11 mouse cellular contexts compared by ENCODE assay signal in the genomic region with DNA sequence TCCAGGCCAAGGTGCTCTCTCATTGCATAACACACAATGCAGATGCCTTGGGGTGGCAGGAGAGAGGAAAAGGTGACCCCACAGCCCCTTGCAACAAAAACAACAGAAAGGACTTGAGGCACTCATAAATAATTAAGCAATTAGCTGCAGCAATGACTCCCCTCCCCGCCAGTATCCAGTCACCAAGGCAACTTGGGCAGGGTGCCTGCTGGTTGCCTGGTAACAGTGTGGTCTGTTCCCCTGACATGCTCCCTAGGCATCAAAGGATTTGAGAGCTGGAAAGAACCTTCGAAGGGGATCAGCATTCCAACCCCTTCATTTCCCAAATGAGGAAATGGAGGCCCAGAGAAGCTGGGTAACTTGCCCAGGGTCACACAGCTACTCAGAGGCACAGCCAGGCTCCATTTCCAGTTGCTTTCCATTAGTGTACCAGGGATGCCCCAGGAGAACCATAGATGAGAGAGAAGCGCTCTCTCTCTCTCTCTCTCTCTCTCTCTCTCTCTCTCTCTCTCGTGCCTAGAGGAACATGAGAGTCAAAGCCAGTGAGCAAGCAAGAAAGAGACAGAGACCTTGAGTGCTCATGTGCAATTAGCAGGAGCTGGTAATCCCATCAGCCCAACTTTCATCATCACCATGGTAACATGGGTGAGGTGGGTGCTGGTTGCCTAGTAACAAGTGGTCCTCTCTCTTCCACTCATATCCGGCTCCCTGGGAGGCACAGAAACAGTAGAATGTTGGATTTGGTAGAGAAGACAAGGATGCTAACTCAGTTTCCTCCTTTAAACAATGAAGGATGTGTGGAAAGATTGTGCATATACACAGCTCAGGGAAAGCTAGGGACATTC. TPM values are rescaled to one million over a fixed set of nuclear protein-coding genes. Genes with fewer than 3 reads are reported as not detected.
DNase-seq lines count a peak whose midpoint lies in the region; ATAC-seq and TF ChIP-seq lines count a peak whose summit lies in the region.
"Had no signal": no experiment of that assay in that cellular context is flagged by ENCODE, and none has a peak within 500 bp of the region (broad histone marks: within the 10 kb centered on the region; RNA-seq: fewer than 3 reads in every experiment).

No protein-coding gene starts in this region.

- H3K36me3 ChIP-seq in embryonic facial prominence, embryonic 14.5 days (ENCODE audit: control insufficient read depth, insufficient read depth, low read length): no peaks in the 10 kb centered on the region
- H3K36me3 ChIP-seq in thymus, adult 2 months (ENCODE audit: control insufficient read depth, insufficient read depth, low read length): no peaks in the 10 kb centered on the region
- H3K36me3 ChIP-seq: liver, embryonic 15.5 days had no signal

- no peak overlapping the region for H3K4me3 ChIP-seq in embryonic facial prominence, embryonic 14.5 days (ENCODE audit: low read depth, low read length)
- H3K4me3 ChIP-seq in thymus, adult 2 months (ENCODE audit: control insufficient read depth, insufficient read depth, low read length): no peak overlapping the region
- H3K4me3 ChIP-seq: erythroblast, embryonic 14.5 days; liver, embryonic 15.5 days had no signal

- H3K4me1 ChIP-seq in embryonic facial prominence, embryonic 14.5 days (ENCODE audit: control insufficient read depth, insufficient read depth, low read length): peaks cover 10% of the 10 kb centered on the region
- H3K4me1 ChIP-seq in thymus, adult 2 months (replicated peaks; ENCODE audit: control insufficient read depth, insufficient read depth, low read length): peaks cover 13% of the 10 kb centered on the region

- no peak overlapping the region for H3K9ac ChIP-seq in embryonic facial prominence, embryonic 14.5 days (ENCODE audit: low read depth, low read length)
- H3K9ac ChIP-seq: liver, embryonic 15.5 days had no signal

- peak; percentile 62 for ATAC-seq in embryonic facial prominence, embryonic 14.5 days (ENCODE audit: low read depth)

- TF ChIP-seq POLR2A in thymus, adult 2 months (IDR thresholded peaks at IDR 0.05; ENCODE audit: control insufficient read depth, extremely low read depth, insufficient read depth, low read length, poor library complexity): no peak

- H3K9me3 ChIP-seq in embryonic facial prominence, embryonic 14.5 days (ENCODE audit: control insufficient read depth, low read length): no peaks in the 10 kb centered on the region
- H3K9me3 ChIP-seq: liver, embryonic 15.5 days had no signal

- DNase-seq in Muller cell, postnatal 12 days (ENCODE audit: inconsistent ontology term): peak; percentile 74
- DNase-seq in embryonic facial prominence, embryonic 14.5 days (ENCODE audit: low spot score): peak; percentile 63
- peak; percentile 49 for DNase-seq in kidney, postnatal 10 days
- DNase-seq in mesoderm, embryonic 11.5 days (ENCODE audit: low read depth, low spot score): peak; percentile 53
- DNase-seq in urinary bladder, postnatal 36 days (ENCODE audit: low spot score in 2 of 2): no peak
- DNase-seq in heart, postnatal 4 days: no peak
- no peak for DNase-seq in ovary, postnatal 14 days (ENCODE audit: low spot score)
- DNase-seq in thymus, adult 2 months: no peak

- WGBS in embryonic facial prominence, embryonic 14.5 days: 49% methylated on average over 5 of the region's 5 CpGs
- WGBS in thymus, adult 2 months: 82% methylated on average over 5 of the region's 5 CpGs

- no peaks in the 10 kb centered on the region for H3K27me3 ChIP-seq in embryonic facial prominence, embryonic 14.5 days (replicated peaks; ENCODE audit: control insufficient read depth, insufficient read depth, low read length)
- H3K27me3 ChIP-seq in thymus, adult 2 months (ENCODE audit: control insufficient read depth, insufficient read depth, low read length): no peaks in the 10 kb centered on the region

- TF ChIP-seq CTCF in thymus, adult 2 months (IDR thresholded peaks at IDR 0.05; ENCODE audit: borderline replicate concordance, control insufficient read depth, extremely low read depth, insufficient read depth, low read length, poor library complexity): no peak

- H3K27ac ChIP-seq in embryonic facial prominence, embryonic 14.5 days (replicated peaks; ENCODE audit: low read depth, low read length): no peak overlapping the region
- H3K27ac ChIP-seq in thymus, adult 2 months (ENCODE audit: control insufficient read depth, insufficient read depth, low read length): no peak overlapping the region
- H3K27ac ChIP-seq: liver, embryonic 15.5 days had no signal

- no peak overlapping the region for H3K4me2 ChIP-seq in embryonic facial prominence, embryonic 14.5 days (ENCODE audit: low read depth, low read length)
- H3K4me2 ChIP-seq: liver, embryonic 15.5 days had no signal

RNA-seq across cellular contexts. Expression of a gene that starts 3.1 kb away (rescaled TPM):
- 2.6 and 3.0 TPM in 2 replicates for polyA plus RNA-seq in embryonic facial prominence, embryonic 14.5 days (2014; fragmentation: Nextera tagmentation; extraction: Ambion mirVana)
- total RNA-seq in heart, postnatal 4 days (2021): 1 to 10 TPM; 2.5 to 3.4 TPM
- 2.7 and 3.3 TPM in 2 replicates for polyA plus RNA-seq in thymus, adult 2 months (2012; rRNA removed)
- polyA plus RNA-seq: erythroblast, embryonic 14.5 days had no signal

RNA-seq across cellular contexts. Expression of a gene that starts 3.1 kb away (rescaled TPM):
- 11.2 and 12.1 TPM in 2 replicates for polyA plus RNA-seq in embryonic facial prominence, embryonic 14.5 days (2014; fragmentation: Nextera tagmentation; extraction: Ambion mirVana)
- total RNA-seq in heart, postnatal 4 days (2021): 10 to 100 TPM; 17.6 to 20.4 TPM
- 30.4 and 34.4 TPM in 2 replicates for polyA plus RNA-seq in thymus, adult 2 months (2012; rRNA removed)
- polyA plus RNA-seq: erythroblast, embryonic 14.5 days had no signal

RNA-seq across cellular contexts. Expression of a gene that starts 22.8 kb away (rescaled TPM):
- 7.9 TPM in 2 replicates for polyA plus RNA-seq in embryonic facial prominence, embryonic 14.5 days (2014; fragmentation: Nextera tagmentation; extraction: Ambion mirVana)
- total RNA-seq in heart, postnatal 4 days (2021): 1 to 10 TPM; 3.0 to 3.9 TPM
- 2.1 and 2.6 TPM in 2 replicates for polyA plus RNA-seq in thymus, adult 2 months (2012; rRNA removed)
- polyA plus RNA-seq: erythroblast, embryonic 14.5 days had no signal

RNA-seq across cellular contexts. Expression of a gene that starts 56.5 kb away (rescaled TPM):
- 0.84 and 0.93 TPM in 2 replicates for polyA plus RNA-seq in embryonic facial prominence, embryonic 14.5 days (2014; fragmentation: Nextera tagmentation; extraction: Ambion mirVana)
- not detected for total RNA-seq in heart, postnatal 4 days (2021)
- polyA plus RNA-seq in thymus, adult 2 months (2012; rRNA removed): 0.08 TPM in 1 of 2 replicates, not detected in the other
- total RNA-seq: ES-E14 had no signal
- polyA plus RNA-seq: erythroblast, embryonic 14.5 days had no signal

Comparison
In these comparisons a context has a peak if more than half of its experiments do, and no peak if none do; other contexts are left out.
1. DNase-seq: peak in Muller cell, postnatal 12 days (single experiment), embryonic facial prominence, embryonic 14.5 days (single experiment), kidney, postnatal 10 days (single experiment) and mesoderm, embryonic 11.5 days (single experiment); none in urinary bladder, postnatal 36 days (0 of 2), heart, postnatal 4 days (single experiment), ovary, postnatal 14 days (single experiment) and thymus, adult 2 months (single experiment).